Mouse (Mus musculus) Patski (cell line): ENCODE results near the gene Ddx27. TPM values are rescaled to one million over a fixed set of nuclear protein-coding genes. Genes with fewer than 3 reads are reported as not detected.
"Not testable (repeated sequence)": the region's sequence is repeated elsewhere in the genome, so short reads cannot be mapped to it uniquely, and the experiment has no call there.

Source experiments
- ATAC-seq: fragments of 100-300 bp; one replicate; pipeline ENCODE4 v1.8.0; 2021
- CTCF ChIA-PET: fragments of 350-600 bp; sonication (Branson Sonifier 250); formaldehyde crosslinking; loops from one replicate; lab custom pipeline; 2022; ENCODE audit warnings: inconsistent platforms; lab: Charles Lee
- POLR2A ChIA-PET: fragments of 350-600 bp; sonication (Branson Sonifier 250); formaldehyde crosslinking; loops from one replicate; lab custom pipeline; 2022; ENCODE audit warnings: antibody characterized with exemption, inconsistent platforms; lab: Charles Lee
- DNase-seq: peaks from one replicate; pipeline ENCODE4 v3.0.0-alpha.2; 2011; ENCODE audit warnings: low read depth, low spot score
- H3K27me3 ChIP-seq: fragments of 371-371 bp; one replicate; pipeline ENCODE4 v1.5.1; 2021
- CTCF ChIP-seq: fragments of 100-300 bp; IDR thresholded peaks from one replicate; pipeline ENCODE4 v1.5.1; 2021
- in situ Hi-C: fragments of 300-500 bp; cut with MboI; formaldehyde crosslinking; loops from 3 replicates; pipeline ENCODE4 v1.11.1; 2018; ENCODE audit warnings: low pct_unique_long_range_greater_than_20kb, mixed read lengths
- polyA plus RNA-seq: library from polyadenylated mRNA; unstranded; gene quantifications from one replicate; pipeline ENCODE4 v1.2.3, GENCODE M21; 2021

Gene Ddx27
- polyA plus RNA-seq, 1 experiment from 2014 or later, result 53.2 TPM

DNA sequence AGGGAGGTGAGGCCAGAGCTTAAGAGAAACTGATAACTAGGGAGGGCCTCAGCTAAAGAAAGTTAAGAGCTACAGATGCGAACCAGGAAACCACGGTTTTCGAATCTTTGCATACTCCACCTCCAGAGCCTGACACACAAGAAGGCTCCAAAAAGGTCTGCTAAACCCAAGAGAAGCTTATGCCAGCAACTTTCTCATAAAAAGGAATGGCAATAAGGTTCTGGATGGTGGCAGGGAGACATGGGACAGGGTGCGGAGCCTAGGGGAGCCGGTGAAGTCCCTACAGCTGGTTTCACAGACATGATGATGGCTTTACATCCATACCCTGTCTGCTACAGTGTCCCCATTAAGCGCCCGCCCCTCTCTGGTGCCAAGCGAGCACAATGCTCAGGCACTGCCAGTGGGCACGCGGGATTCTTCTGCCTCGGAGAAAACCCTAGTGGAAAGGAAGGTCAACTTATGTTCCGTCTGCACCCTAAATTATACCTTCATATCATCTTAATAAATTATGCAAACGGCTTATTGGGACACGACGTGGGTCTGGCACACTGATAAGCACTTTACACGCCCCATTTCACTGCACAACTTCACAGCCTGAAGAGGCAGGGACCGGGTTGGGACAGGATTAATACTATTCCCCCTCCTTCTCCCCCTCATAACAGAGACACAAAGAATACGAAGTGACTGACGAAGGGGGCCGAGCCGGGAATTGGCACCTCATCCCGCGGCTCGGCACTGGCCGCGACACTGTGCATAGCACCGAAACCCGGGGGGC lies 19.8 kb upstream of the Ddx27 start:
- no peak for DNase-seq
- ChIA-PET CTCF (interaction anchor here (1.1 to 3.5 kb wide), 3 partner anchors 9 to 38 kb away, joined by 5 to 13 read pairs (median 10); no protein-coding TSS in a partner anchor), POLR2A (no interaction called here)
- TF ChIP-seq CTCF, result no peak
- no peak for ATAC-seq
- in situ Hi-C loops, result no loop called here
- no peaks in the 10 kb centered on the region for H3K27me3 ChIP-seq

GRCm38 (mm10) chr2:166995796-166996532 lies 19.0 kb upstream of the Ddx27 start, which contains the start of gene Stau1:
Stau1 (minus strand) TSS chr2:166996299.
- ChIA-PET POLR2A (interaction anchor here (0.6 kb wide), 1 partner anchor 66 kb away, joined by 3 read pairs; no protein-coding TSS in a partner anchor), CTCF (interaction anchor here (2.0 kb wide), 1 partner anchor 39 kb away, joined by 7 read pairs; no protein-coding TSS in a partner anchor)
- DNase-seq (peak; percentile 64), ATAC-seq (peak; percentile 86)
- in situ Hi-C loops, result no loop called here
- no peak for TF ChIP-seq CTCF
- no peaks in the 10 kb centered on the region for H3K27me3 ChIP-seq

DNA sequence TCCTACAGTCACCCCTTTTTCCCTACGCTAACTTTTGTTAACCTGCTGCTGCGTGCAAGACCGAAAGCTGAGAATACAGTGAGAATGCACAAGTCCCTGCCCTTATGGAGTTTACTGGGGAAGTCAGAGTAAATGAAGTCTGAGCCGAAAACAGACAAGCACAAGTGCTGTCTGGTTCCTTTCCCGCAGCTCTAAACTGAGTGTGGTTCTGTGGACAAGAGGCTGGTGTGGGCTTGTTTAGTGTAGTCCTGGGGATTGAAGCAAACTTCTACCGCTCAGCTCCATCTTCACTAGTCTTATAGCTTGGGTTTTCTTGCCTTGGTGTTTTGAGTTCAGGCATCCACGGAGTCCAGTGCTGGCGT lies 18.5 kb upstream of the Ddx27 start:
- CTCF ChIA-PET, result interaction anchor here (2.0 kb wide), 1 partner anchor 39 kb away, joined by 7 read pairs; no protein-coding TSS in a partner anchor
- TF ChIP-seq CTCF, result no peak
- POLR2A ChIA-PET, result interaction anchor here (0.6 kb wide), 2 partner anchors 56 to 67 kb away, joined by 3 read pairs; no protein-coding TSS in a partner anchor
- no peaks in the 10 kb centered on the region for H3K27me3 ChIP-seq
- DNase-seq, result no peak
- in situ Hi-C loops, result no loop called here
- ATAC-seq, result no peak

- ChIA-PET CTCF (interaction anchor here (1.1 to 5.2 kb wide), 3 partner anchors 9 to 44 kb away, joined by 3 to 21 read pairs (median 4); no protein-coding TSS in a partner anchor), POLR2A (no interaction called here)
- TF ChIP-seq CTCF, result no peak
- no peaks in the 10 kb centered on the region for H3K27me3 ChIP-seq
- no peak for ATAC-seq
- no peak for DNase-seq
- in situ Hi-C loops, result loop anchor here (5.0 kb wide), 1 partner anchor 44 kb away; no protein-coding TSS in a partner anchor
These were observed 13.5 kb upstream of the Ddx27 start for GRCm38 (mm10) chr2:167001486-167001885.

- CTCF ChIA-PET, result interaction anchor here (0.6 to 1.3 kb wide), 6 partner anchors 10 to 60 kb away, joined by 3 to 10 read pairs (median 6); no protein-coding TSS in a partner anchor
- ATAC-seq (peak; percentile 47), DNase-seq (peak; percentile 63)
- peaks cover 3% of the 10 kb centered on the region for H3K27me3 ChIP-seq
- POLR2A ChIA-PET, result no interaction called here
- TF ChIP-seq CTCF, result peak; percentile 69
- in situ Hi-C loops, result loop anchor here (5.0 kb wide), 1 partner anchor 47 kb away; no protein-coding TSS in a partner anchor
These were observed 10.7 kb upstream of the Ddx27 start for GRCm38 (mm10) chr2:167004099-167004854.

DNA sequence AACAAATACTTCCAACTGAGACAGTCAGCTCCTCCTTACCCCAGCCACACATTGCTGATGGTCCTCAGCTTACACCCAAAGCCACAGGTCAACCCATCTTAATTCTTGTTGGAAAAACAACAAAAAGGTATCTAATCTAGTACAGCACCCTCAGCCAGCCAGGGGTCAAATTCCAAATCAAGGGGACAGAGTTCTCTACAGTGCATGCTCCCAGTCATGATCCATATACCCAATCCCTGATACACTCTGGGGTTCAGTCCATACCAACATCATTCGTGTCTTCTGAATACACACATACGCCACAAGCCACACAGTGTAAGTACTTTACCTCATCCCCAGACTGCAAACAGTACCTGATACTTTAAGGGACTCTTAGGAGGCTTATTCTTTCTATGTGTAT lies 8.6 kb upstream of the Ddx27 start:
- ChIA-PET CTCF (interaction anchor here (1.2 kb wide), 1 partner anchor 9 kb away, joined by 3 read pairs; the partner anchor contains the start of gene Ddx27), POLR2A (no interaction called here)
- ATAC-seq (no peak), DNase-seq (no peak)
- in situ Hi-C loops, result no loop called here
- H3K27me3 ChIP-seq, result peaks cover 9% of the 10 kb centered on the region
- no peak for TF ChIP-seq CTCF

DNA sequence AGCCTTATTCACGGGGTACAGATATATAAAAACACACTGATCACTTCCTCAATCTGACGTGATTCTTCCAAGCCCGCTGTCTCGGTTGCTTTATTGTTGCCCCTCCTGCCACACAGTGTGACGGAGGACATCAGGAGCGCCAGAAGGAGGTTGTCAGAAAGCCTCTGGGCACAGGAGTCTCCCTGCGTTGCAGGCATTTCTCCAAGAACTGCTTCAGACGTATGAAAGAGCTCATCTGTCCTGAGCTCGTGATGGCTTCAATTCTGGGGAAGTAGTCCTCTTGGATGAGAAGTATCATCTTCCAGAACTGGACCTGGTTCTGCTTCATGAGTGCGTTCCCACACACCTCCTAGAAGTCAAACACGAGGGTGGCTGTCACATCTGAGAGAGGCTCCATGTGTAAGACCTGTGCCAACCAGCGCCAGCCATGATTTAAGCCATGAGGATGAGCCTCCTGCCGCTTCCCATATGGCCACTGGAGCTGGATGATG lies 7.9 kb upstream of the Ddx27 start:
- TF ChIP-seq CTCF, result no peak
- peaks cover 9% of the 10 kb centered on the region for H3K27me3 ChIP-seq
- DNase-seq, result no peak
- POLR2A ChIA-PET, result no interaction called here
- in situ Hi-C loops, result no loop called here
- CTCF ChIA-PET, result interaction anchor here (3.6 kb wide), 1 partner anchor 50 kb away, joined by 9 read pairs; no protein-coding TSS in a partner anchor
- ATAC-seq, result no peak

- POLR2A ChIA-PET, DNase-seq, in situ Hi-C loops, ATAC-seq: not testable (repeated sequence)
- peaks cover 14% of the 10 kb centered on the region for H3K27me3 ChIP-seq
- CTCF ChIA-PET, result interaction anchor here (3.6 kb wide), 1 partner anchor 50 kb away, joined by 9 read pairs; no protein-coding TSS in a partner anchor
These were observed 7.4 kb upstream of the Ddx27 start for GRCm38 (mm10) chr2:167007565-167007964.

- POLR2A ChIA-PET, result no interaction called here
- ATAC-seq (no peak), DNase-seq (no peak)
- CTCF ChIA-PET, result interaction anchor here (1.4 to 3.6 kb wide), 3 partner anchors 8 to 52 kb away, joined by 3 to 9 read pairs (median 4); no protein-coding TSS in a partner anchor
- peaks cover 14% of the 10 kb centered on the region for H3K27me3 ChIP-seq
- no peak for TF ChIP-seq CTCF
- in situ Hi-C loops, result no loop called here
These were observed 5.5 kb upstream of the Ddx27 start for GRCm38 (mm10) chr2:167009483-167009882.
